Mouse (Mus musculus) CD4-positive, CD25-positive, alpha-beta regulatory T cell, adult 2 months (primary cell): ENCODE results near the gene A4galt.
"Not testable (repeated sequence)": the region's sequence is repeated elsewhere in the genome, so short reads cannot be mapped to it uniquely, and the experiment has no call there.

Source experiments
- DNase-seq: peaks from one replicate; pipeline ENCODE4 v3.0.0-alpha.2; 2012; ENCODE audit warnings: low read depth, low spot score

A4galt gene

DNA sequence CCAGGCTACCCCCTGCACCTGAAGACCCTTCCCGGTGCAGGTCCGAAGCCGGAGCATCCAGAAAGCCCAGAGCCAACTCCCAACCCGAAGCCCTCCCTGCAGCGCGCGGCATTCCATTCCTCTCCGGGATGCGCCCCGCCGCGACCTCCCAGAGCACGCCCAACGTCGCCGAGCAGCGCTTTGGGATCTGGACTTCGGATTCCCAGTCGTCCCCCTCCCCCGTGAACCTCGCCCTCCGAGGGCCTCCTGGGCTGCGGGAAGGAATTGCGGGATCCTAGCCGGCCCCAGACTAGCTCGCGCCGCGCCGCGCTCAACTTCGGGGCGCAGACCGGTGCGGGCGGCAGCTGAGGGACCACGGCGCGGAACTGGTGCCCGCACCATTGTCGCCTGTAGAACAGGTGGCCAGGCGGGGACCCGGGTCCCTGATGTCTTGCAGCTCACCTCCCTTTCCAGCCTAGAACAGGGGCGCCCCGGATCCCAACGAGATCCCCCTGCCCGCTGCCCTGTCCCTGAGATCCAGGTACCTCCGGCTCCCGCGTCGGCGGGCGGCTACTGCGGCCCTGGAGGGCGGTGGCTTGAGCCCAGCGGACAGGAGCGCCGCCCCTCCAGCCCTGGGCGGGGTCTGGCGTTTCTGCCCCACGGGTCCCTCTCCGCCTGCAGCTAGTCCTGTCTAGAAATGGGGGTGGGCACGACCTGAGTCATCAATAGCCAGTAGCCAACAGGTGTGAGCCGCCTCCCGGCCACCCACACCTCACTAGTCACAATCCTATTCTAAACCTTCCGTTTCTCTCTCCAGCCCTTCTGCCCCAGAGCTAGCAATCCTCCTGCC, at the start of gene A4galt:
A4galt (minus strand) TSS at position 599 of the 829 bp plus-strand sequence.
- no peak for DNase-seq

DNA sequence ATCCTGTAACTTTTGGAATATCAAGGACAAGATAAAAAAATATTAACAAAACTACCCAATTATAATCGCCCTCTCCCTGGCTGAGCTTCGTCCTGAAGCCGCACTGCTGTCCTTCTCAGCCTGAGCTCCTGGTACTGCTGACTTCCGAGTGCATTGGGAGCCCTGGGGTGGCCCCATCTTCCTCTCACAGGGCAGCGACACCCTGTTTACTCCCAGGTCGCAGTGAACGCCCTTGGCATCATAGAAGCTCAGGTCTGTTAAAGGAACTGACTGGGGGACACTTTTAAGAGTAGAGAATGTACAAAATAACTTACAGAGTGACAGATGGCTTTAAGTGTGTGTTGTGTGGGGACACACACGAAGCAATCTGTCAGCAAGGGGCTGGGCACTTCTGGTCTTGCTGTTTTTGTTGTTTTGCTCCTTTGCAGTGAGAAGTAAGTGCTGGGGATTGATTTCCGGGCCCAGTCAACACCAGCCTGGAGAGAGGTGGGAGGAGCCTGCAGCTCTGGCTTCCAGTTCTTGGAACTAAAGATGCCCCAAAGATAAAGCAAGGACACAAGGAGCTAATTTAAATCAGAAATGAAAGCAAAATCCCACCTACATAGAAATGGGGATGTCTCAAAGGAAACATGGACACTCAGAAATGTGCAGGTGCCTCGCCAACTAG, 48.5 kb upstream of the A4galt start:
- no peak for DNase-seq

DNA sequence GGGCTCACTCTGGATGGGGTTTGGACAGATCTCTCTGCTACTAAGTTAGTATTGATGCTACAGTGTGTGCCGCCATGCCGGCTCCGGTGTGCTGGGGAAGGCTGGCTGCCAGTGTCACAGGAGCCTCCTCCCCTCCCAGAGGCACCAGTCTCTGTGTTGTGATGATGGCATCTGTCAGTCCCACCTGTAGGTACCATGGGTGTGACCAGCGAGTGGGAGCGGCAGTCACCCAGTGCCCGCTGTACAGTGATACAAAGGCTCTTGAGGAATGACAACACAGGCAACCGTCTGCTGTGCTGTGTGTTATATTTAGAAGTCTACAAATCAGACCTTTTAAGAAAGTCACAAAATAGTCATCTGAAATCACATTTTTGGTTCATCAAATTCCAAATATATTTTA, 47.9 kb upstream of the A4galt start:
- DNase-seq, result no peak

DNA sequence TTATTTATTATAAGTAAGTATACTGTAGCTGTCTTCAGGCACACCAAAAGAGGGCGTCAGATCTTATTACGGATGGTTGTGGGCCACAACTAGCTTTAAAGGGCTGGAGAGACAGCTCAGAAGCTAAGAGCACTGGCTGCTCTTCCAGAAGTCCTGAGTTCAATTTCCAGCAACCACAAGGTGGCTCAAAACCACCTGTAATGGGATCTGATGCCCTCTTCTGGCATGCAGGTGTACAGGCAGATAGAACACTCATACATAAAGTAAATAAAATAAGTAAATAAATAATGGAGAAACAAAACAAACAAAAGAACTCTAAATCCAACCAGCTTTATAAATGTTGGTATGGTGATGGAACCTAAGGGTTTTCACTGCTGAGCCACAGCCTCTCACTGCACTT, 47.2 kb upstream of the A4galt start:
- no peak for DNase-seq

DNA sequence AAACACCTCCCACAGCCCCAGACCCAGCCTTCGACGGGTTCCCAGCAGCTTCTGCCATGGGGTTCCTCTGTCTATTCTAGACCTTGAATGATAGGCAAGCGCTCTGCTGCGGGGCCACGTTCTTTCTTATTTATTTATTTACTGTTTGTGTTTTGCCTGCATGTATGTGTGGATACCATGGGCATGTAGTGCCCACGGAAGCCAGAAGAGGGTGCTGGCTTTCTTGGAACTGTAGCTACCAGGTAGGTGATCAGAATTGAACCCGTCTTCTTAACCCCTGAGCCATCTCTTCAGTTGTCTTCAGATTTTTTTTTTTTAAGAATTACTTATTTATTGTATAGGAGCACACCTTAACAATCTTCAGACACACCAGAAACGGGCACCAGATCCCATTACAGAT, 46.7 kb upstream of the A4galt start:
- peak; percentile 27 for DNase-seq

DNA sequence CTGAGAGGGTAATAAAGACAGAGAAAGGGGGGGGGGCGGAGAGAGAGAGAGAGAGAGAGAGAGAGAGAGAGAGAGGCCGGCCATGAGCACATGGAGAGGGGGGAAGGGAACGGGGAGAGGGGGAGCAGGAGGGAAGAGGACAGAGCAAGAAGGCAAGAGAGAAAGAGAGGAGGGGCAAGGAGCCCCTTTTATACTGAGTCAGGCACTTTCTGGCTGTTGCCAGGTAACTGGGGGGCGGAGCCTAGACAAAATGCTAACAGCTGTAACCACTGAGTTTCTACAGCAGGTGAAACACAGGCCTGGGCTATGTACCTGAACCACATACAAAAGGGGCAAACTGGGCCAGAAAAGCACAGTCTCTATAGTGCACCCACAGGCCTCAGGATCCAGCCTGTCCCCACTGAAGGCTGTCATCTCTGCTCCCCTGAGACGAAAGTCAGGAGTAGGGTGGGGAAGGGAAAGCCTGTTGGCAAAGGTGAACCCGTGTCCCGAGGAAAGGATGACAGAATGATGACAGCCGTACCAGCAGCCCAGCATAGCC, 45.3 kb upstream of the A4galt start:
- DNase-seq, result no peak

DNA sequence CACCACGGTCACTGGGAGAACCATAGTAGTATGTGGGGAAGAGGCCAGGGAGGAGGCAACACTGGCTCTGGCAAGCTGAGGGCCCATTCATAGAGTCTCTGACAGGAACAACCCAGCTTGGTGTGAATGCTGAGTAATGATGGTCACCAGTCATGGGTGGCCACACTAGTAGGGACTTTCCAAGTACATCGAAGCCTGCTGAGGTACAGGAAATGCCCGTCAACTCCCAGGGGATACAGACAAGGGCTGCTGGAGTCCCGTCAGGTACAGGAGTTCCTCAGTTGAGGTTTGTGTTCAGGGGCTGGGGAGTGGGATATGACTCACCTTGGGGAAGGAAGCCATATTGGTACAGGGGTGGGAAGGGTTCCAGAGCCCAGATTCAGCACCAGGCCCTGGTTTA, 44.5 kb upstream of the A4galt start:
- DNase-seq, result no peak

DNA sequence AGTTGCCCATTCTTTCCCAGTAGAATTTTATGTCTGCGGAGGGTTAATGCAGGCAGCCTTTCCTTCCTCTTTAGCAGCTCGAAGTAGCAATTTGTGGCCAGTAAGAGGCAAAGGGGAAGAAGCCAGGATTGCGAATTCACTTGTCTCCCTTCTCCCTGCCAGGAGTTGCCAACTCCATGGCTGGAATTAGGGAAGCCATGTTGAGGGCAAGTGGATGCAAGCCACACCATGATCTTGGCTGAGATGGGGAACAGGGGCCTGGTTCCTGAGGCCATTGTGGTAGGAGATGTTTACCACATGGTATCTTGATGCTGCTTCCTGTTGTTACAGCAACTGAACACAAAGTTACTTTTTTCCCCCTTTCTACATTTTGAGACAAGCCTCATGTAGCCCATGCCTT, 43.4 kb upstream of the A4galt start:
- DNase-seq, result no peak

DNA sequence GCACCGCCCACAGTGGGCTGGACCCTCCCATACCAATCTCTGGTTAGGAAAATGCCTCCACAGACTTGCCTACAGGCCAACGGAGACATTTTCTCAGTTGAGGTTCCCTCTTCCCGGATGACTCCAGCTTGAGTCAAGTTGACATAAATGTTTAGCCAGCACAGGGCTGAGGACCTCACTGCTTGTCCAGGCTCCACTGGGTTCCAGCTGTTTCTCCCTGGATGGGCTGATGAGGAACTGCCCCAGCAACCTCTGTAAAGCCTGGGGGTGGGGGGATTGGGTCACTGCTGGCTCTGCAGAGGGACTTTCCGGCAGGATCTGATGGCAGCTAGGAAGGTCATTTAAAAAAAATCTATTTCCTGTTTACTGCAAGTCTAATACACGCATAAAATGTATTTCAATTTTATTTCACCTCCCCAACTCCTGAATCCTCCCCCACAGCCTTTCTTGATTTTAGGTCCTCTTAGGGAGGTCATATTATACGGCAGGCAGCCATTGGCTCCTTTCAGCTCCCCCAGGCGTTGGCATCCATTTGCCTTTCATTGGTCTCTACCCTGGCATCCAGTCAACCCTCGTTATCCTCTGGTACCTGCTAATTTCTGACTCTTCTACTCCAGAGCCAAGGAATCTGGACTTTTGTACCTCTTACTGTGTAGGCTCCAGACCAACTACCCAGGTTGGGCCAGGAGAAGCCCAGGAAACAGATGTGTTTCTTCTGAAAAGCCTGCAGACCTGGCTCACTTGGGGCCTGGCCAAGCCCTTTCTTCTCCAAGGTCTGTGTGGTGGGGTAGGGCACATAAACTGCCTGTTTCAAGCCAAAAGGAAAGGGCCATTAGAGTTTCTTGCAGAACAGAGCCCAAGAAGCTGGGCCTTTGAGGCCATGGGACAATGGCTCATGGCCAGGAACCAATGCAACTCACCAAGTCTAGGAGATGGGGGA, 42.4 kb upstream of the A4galt start:
- no peak for DNase-seq

DNA sequence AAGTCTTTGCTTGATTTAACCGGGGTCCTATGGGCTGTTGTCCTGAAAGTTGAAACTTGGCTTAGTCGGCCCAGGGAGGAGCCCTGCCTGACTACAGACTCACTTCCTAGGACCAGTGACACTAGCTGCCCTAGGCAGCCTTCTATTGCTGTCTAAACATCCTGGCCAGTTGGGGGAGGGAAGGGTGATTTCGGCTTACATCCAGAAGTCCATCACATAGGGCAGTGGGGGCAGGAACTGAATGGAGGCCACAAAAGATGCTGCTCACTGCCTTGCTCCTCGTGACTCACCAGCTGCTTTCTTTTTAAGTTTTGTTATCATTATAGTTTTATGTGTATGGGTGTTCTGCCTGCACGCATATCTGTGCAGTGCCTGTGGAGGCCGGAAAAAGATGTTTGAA, 41.6 kb upstream of the A4galt start:
- no peak for DNase-seq

DNA sequence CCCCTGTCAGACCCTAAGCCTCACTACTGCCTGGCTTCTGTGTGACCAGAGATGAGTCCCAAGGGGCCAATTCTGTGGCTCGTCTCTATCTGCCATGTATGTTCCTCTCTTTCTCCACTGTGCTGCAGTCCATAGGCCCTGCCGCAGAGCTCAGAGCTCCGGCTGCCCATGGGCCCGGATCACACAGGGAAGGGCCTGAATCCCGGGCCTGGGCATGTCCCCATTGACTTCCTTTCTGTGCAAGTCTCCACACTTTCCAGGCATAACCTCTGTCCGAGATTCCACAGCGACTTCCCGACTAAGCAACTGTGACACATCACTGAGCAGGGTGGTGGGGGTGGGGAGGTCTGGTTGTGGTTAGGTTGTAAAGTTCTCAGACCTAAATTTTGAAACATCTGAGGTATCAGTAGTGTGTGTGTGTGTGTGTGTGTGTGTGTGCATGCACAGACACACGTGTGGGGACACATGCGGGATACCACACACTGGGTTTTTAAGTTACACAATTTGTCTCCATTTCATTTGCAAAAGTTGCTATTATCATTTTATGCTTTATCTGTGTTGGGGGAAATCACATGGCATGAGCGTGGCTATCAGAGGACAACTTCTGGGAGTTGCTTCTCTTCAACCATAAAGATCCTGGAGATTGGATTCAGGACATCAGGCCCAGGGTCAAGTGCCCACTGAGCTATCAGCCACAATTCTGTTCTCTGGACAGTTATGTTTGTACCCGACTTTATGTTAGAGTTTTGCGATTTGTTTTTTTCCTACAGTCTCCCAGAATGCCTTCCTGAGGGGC, 40.9 kb upstream of the A4galt start:
- DNase-seq, result no peak

DNA sequence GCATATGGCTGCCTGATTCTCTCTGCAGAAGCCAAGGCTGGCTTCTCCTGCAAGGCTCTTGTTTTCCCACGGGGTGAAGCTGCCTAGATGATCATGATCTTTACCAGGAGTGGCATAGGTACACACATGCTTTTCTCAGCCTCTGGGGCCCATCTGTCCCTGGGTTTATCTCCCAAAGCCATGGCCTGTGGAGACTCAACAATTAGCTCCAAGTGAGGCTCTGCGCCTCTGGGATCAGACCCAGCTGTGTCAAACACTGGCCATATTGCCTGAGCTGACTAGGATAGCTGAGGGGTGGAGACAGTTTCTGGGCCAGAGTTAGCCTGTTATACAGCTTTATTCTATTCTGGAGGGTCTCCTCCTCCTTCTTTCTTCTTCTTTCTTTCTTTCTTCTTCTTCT, 39.3 kb upstream of the A4galt start:
- no peak for DNase-seq

DNA sequence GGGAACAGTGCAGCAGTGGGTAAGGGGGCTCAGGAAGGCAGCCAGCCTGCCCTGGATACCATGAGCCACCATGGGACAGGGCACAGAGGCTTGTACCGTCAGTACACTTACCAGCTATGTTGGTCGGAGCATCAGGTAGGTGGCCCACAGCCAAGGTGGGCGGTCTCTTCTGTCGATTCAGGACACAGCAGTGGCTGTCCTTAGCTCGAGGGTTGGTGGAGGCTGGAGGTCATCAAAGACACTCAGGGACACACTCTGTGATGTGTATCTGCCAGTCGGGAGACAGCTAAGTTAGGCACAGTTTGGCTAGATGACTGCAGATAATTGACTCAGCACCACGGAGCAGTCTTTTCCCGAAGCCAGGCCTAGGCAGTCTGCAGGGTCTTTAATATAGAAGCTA, 33.3 kb upstream of the A4galt start:
- no peak for DNase-seq

DNA sequence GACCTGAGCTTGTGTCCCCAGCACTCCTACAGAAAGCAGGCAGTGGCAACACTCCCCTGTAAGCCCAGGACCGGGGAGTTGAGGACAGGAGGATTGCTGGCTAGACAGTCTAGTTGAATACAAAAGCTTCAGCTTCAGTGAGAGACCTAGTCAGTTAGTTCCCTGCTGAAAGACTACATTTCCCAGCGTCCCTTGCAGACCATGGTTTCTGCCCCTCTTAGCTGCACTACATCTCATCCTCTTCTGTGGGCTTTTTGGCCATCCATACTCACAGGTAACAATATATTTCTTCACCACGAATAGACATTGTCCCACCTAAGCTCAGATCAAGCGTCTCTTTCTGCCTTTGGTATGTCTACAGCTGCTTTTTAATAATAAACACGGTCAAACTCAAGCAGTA, 30.8 kb upstream of the A4galt start:
- no peak for DNase-seq

DNA sequence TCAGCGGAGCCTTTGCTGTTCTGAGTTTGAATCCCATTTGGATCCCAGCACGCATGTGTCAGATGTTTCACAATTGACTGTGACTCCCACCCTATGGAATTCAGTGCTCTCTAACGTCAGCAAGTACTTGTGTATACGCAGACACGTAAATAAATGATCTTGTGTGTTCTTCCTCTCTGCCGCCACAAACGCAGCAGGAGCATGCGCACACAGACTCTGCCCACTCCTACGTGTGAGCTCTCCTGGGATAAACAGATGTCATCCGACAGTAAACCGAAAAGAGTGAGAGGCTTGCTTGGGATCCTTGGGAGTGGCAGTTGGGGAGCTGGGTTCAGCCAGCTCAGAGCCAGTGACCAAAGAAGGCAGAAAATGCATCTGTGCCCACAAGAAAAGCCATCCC, 29.7 kb upstream of the A4galt start:
- DNase-seq, result no peak

DNA sequence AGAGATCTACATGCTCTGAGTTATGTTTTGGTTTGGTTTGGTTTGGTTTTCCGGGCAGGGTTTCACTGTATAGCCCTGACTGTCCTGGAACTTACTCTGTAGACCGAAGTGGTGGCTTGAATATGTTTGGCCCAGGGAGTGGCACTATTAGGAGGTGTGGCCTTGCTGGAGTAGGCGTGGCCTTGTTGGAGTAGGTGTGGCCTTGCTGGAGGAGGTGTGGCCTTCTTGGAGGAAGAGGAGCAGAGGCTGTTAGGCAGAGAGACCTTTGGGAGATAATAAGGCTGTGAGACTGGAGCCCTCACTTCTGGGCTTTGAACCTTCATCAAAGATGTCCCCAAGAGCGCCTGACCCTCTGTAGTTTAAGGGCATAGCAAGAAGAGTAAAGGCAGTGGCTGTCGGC, 27.0 kb upstream of the A4galt start:
- no peak for DNase-seq

DNA sequence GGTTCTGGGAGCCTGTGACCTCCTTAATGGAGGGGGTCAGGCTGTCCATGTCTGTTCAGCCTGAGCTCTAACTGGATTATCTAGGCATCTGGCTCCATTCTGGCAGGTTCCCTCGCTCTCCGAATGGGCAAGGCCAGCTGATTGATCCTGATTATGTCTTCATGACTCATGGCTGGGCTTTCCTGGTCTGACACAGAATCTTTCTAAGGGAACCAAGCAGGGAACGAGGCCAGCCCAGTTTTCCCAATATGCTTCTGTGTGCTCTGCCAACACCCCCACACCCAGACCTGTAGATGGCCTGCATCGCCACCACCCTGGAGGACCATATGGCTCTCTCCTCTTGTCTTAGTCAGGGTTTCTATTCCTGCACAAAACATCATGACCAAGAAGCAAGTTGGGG, 25.9 kb upstream of the A4galt start:
- DNase-seq, result no peak

DNA sequence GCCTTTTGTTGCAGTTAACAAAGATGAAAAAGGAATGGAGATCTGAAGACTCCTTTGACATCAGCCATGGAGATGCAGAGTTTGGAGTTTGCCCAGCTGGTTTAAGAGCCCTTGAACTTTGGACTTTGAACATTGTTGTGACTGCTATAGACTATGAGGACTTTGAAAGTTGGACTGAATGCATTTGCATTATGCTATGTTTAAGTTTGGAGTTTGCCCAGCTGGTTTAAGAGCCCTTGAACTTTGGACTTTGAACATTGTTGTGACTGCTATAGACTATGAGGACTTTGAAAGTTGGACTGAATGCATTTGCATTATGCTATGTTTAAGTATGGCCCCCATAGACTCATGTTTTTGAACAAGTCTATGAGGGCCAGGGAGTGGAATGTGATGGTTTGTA, 22.7 kb upstream of the A4galt start:
- DNase-seq, result not testable (repeated sequence)

DNA sequence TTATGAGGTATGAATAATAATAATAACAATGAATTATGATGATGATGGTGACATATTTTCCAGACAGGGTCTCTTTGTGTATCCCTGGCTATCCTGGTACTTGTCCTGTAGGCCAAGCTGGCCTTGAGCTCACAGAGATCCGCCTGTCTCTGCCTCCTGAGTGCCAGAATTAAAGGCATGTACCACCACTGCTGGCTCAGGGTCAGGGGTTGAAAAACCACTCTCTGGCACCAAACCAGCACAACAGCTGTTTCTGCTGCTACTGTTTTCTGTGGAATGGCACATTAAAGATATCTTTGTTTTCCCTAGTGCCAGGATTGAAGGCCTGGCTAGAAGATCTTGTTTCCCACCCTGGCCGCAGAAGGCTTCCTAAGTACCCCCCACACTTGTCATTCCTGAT, 21.4 kb upstream of the A4galt start:
- DNase-seq, result no peak

DNA sequence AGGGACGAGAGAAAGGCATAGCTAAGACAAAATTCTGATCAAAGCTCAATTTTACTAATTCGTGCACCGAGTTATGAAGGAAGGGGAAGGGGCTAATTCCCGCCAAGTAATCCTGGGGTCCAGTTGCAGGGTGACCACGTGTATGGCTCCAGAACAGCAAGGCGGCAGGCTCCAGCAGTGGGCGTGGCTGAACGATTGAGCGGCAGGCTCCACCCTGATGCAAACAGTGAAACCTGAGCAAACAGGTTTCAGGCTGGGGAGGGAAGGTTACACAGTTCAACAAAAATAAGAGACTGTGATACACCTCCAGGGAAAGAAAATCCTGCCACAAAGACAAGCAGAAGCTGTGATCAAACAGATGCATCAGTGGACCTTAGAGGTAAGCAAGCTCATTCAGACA, 19.6 kb upstream of the A4galt start:
- not testable (repeated sequence) for DNase-seq

DNA sequence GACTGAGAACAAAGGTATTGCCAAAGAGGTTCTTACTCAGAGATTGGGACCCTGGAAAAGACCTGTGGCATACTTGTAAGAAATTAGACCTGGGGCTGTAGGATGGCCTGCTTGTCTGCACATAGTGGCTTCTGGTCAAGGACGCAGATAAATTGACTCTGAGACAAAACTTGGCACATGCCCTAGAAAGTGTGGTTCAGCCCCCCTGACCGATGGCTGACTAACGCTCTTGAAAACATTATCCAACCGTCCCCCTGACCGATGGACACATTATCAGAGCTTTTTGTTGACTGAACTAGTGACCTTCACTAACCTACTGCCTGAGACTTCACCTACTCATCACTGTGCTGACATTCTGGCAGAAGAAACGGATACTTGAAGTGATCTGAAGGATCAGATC, 18.4 kb upstream of the A4galt start:
- not testable (repeated sequence) for DNase-seq
